Mouse (Mus musculus) cortical plate, adult 2 months (tissue): ENCODE data around the gene Meioc. TPM values are rescaled to one million over a fixed set of nuclear protein-coding genes. Genes with fewer than 3 reads are reported as not detected.
A peak's percentile ranks its signal among the peaks of the same experiment; 100 is the strongest.

Experiments used
- H3K27ac ChIP-seq: fragments of 200-500 bp; 2 replicates; pipeline ENCODE4 v1.5.1; 2012; ENCODE audit warnings: low read length, control low read depth, inconsistent platforms; ENCODE audit not compliant: insufficient read depth
- H3K4me1 ChIP-seq: fragments of 200-500 bp; 2 replicates; pipeline ENCODE4 v1.6.1; 2011; ENCODE audit warnings: low read length; ENCODE audit not compliant: control insufficient read depth, insufficient read depth
- H3K4me3 ChIP-seq: fragments of 200-500 bp; 2 replicates; pipeline ENCODE4 v1.5.1; 2011; ENCODE audit warnings: mild to moderate bottlenecking, low read length, control low read depth; ENCODE audit not compliant: insufficient read depth
- CTCF ChIP-seq: fragments of 200-500 bp; IDR thresholded peaks from 2 replicates; pipeline ENCODE4 v1.5.1; 2011; ENCODE audit warnings: mild to moderate bottlenecking, control low read depth, low read length; ENCODE audit not compliant: insufficient read depth; ENCODE audit errors: extremely low read depth
- POLR2A ChIP-seq: fragments of 200-500 bp; IDR thresholded peaks from 2 replicates; pipeline ENCODE4 v1.6.1; 2011; ENCODE audit warnings: mild to moderate bottlenecking, low read length, control low read depth; ENCODE audit not compliant: insufficient read depth; ENCODE audit errors: extremely low read depth
- polyA plus RNA-seq: library from polyadenylated mRNA; depleted of rRNA; stranded (reverse); fragments of >200 nt; gene quantifications from 2 replicates; pipeline ENCODE4 v1.2.3, GENCODE M21; 2012

The Meioc gene
- polyA plus RNA-seq, 1 experiment: not detected

GRCm38 (mm10) chr11:102632725-102633124 lies 30.8 kb upstream of the Meioc start:
- Histone ChIP-seq H3K27ac (no peak overlapping the region), H3K4me1 (no peaks in the 10 kb centered on the region), H3K4me3 (no peak overlapping the region)
- TF ChIP-seq POLR2A (no peak), CTCF (no peak)

- Histone ChIP-seq H3K4me3 (no peak overlapping the region), H3K4me1 (no peaks in the 10 kb centered on the region), H3K27ac (no peak overlapping the region)
- TF ChIP-seq CTCF (no peak), POLR2A (no peak)
These were observed 30.1 kb upstream of the Meioc start for GRCm38 (mm10) chr11:102633379-102633778.

GRCm38 (mm10) chr11:102636887-102637286 lies 26.6 kb upstream of the Meioc start:
- Histone ChIP-seq H3K4me1 (no peaks in the 10 kb centered on the region), H3K4me3 (no peak overlapping the region), H3K27ac (no peak overlapping the region)
- TF ChIP-seq POLR2A: no peak
- TF ChIP-seq CTCF: no peak

- TF ChIP-seq CTCF (no peak), POLR2A (no peak)
- Histone ChIP-seq H3K27ac (no peak overlapping the region), H3K4me1 (no peaks in the 10 kb centered on the region), H3K4me3 (no peak overlapping the region)
These were observed 19.6 kb upstream of the Meioc start for GRCm38 (mm10) chr11:102643891-102644382.

- H3K4me1 ChIP-seq: no peaks in the 10 kb centered on the region
- no peak overlapping the region for H3K27ac ChIP-seq
- H3K4me3 ChIP-seq: no peak overlapping the region
- TF ChIP-seq CTCF (no peak), POLR2A (no peak)
These were observed 17.3 kb upstream of the Meioc start for GRCm38 (mm10) chr11:102646226-102646625.

GRCm38 (mm10) chr11:102647885-102648284 lies 15.6 kb upstream of the Meioc start:
- no peaks in the 10 kb centered on the region for H3K4me1 ChIP-seq
- TF ChIP-seq CTCF (no peak), POLR2A (no peak)
- H3K4me3 ChIP-seq: no peak overlapping the region
- no peak overlapping the region for H3K27ac ChIP-seq

- peaks cover 2% of the 10 kb centered on the region; the same call in 1 of the 2 replicates for H3K4me1 ChIP-seq
- peak; percentile 85 for TF ChIP-seq CTCF
- TF ChIP-seq POLR2A: no peak
- H3K4me3 ChIP-seq: no peak overlapping the region
These were observed 12.1 kb upstream of the Meioc start for GRCm38 (mm10) chr11:102651381-102651780.

GRCm38 (mm10) chr11:102652844-102653243 lies 10.7 kb upstream of the Meioc start:
- TF ChIP-seq POLR2A (no peak), CTCF (no peak)
- peaks cover 3% of the 10 kb centered on the region; the same call in 1 of the 2 replicates for H3K4me1 ChIP-seq
- H3K27ac ChIP-seq: no peak overlapping the region
- no peak overlapping the region for H3K4me3 ChIP-seq

More at GRCm38 (mm10) chr11:102651381-102651780, 12.1 kb upstream of the Meioc start:
- no peak overlapping the region for H3K27ac ChIP-seq

GRCm38 (mm10) chr11:102655888-102656287 lies 7.6 kb upstream of the Meioc start:
- Histone ChIP-seq H3K27ac (no peak overlapping the region), H3K4me1 (peaks cover 3% of the 10 kb centered on the region; the same call in 1 of the 2 replicates), H3K4me3 (no peak overlapping the region)
- TF ChIP-seq CTCF: no peak
- TF ChIP-seq POLR2A: no peak

GRCm38 (mm10) chr11:102656326-102656926 lies 7.1 kb upstream of the Meioc start:
- Histone ChIP-seq H3K4me3 (no peak overlapping the region), H3K4me1 (peaks cover 3% of the 10 kb centered on the region; the same call in 1 of the 2 replicates), H3K27ac (no peak overlapping the region)
- no peak; the same call in 1 of the 2 replicates for TF ChIP-seq CTCF
- no peak for TF ChIP-seq POLR2A
